Mouse (Mus musculus): ENCODE measurements around the gene Slc7a10. TPM values are rescaled to one million over a fixed set of nuclear protein-coding genes. Genes with fewer than 3 reads are reported as not detected.

Slc7a10 gene
- polyA plus RNA-seq, 1 experiment from 2014 or later, result 25.7 TPM

GRCm38 (mm10) chr7:35156561-35157477 is 29.4 kb upstream of the Slc7a10 start:
- Histone ChIP-seq H3K27ac (replicated peaks) (no peak overlapping the region), H3K27me3 (no peaks in the 10 kb centered on the region), H3K4me2 (no peak overlapping the region), H3K9ac (no peak overlapping the region), H3K36me3 (no peaks in the 10 kb centered on the region), H3K4me1 (replicated peaks) (no peaks in the 10 kb centered on the region), H3K9me3 (no peaks in the 10 kb centered on the region), H3K4me3 (no peak overlapping the region)
- no peak for ATAC-seq (ENCODE audit: low FRiP score, low read depth)
- 76% methylated on average over 16 of the region's 16 CpGs for WGBS

- Histone ChIP-seq H3K4me3 (no peak overlapping the region), H3K9me3 (no peaks in the 10 kb centered on the region), H3K9ac (no peak overlapping the region), H3K27ac (replicated peaks) (no peak overlapping the region), H3K4me1 (replicated peaks) (no peaks in the 10 kb centered on the region), H3K4me2 (no peak overlapping the region), H3K36me3 (no peaks in the 10 kb centered on the region), H3K27me3 (no peaks in the 10 kb centered on the region)
- WGBS, result 71% methylated on average over 3 of the region's 3 CpGs
- ATAC-seq (ENCODE audit: low FRiP score, low read depth), result no peak
Observed at GRCm38 (mm10) chr7:35157512-35157911, 28.7 kb upstream of the Slc7a10 start.

DNA sequence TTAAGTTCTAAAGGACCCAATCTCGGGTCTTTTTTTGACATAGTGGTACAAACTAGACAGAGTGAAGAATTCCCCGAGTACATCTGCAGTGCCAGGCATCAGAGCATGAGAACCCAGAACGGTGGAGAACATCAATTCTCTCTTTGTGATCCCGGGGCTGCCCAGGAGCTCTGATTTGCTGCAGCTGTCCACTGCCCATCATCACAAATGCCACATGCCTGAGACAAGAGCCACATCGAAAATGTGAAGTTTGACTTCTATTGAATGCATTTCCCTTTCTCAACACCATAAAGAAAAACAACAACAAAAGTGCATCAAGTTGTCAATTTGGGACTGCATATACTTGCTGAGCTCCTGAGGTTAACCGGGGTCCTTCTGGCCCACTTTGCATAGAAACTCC is 23.7 kb upstream of the Slc7a10 start:
- Histone ChIP-seq H3K27me3 (no peaks in the 10 kb centered on the region), H3K36me3 (no peaks in the 10 kb centered on the region), H3K9ac (no peak overlapping the region), H3K4me3 (no peak overlapping the region), H3K9me3 (no peaks in the 10 kb centered on the region), H3K4me2 (no peak overlapping the region), H3K4me1 (replicated peaks) (no peaks in the 10 kb centered on the region), H3K27ac (replicated peaks) (no peak overlapping the region)
- no peak for ATAC-seq (ENCODE audit: low FRiP score, low read depth)
- 83% methylated on average over 6 of the region's 6 CpGs for WGBS

DNA sequence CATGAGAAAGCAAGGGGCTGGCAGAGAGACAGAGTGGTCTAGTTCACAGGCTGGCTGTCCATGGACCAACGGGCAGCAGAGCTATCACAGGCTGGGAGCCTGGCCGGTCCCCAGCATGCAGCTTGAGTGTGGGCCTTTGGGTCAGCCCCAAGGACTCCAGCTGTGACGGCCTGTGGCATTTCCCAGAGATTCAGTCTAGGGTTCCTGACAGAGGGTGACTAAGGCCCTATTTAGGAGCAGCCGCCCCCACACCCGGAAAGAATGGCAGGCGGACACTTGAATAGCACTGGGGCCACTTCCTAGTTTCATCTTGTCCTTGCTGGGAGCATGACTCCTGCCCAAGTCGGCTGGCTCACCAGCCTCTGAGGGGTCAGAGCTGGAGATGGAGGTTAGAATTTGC is 22.6 kb upstream of the Slc7a10 start:
- ATAC-seq (ENCODE audit: low FRiP score, low read depth), result no peak
- Histone ChIP-seq H3K9me3 (no peaks in the 10 kb centered on the region), H3K4me3 (no peak overlapping the region), H3K9ac (no peak overlapping the region), H3K36me3 (no peaks in the 10 kb centered on the region), H3K27me3 (no peaks in the 10 kb centered on the region), H3K27ac (replicated peaks) (no peak overlapping the region), H3K4me2 (no peak overlapping the region), H3K4me1 (replicated peaks) (no peaks in the 10 kb centered on the region)
- WGBS, result 67% methylated on average over 7 of the region's 7 CpGs

DNA sequence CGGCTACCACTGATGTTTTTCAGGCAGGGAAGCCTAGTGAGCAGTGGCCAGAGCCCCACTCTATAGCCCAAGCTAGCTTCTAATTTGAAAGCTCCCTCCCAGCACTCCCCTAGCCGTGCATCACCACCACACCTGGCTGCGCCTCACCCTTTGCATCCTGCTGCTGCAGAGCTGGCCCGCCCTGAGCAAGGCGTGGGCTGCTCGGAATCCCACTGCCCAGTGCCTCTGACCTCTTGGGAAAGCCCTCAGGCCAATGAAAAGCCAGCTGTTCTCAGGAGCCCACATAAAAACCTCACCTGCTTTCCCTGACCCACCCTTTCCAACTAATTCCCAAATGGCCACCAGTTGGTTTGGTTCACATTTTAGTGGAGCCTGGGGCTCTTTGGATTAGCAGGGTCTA is 22.1 kb upstream of the Slc7a10 start:
- no peak overlapping the region for H3K4me2 ChIP-seq
- H3K36me3 ChIP-seq, result no peaks in the 10 kb centered on the region
- H3K27ac ChIP-seq (replicated peaks), result no peak overlapping the region
- no peak overlapping the region for H3K9ac ChIP-seq
- no peaks in the 10 kb centered on the region for H3K9me3 ChIP-seq
- no peaks in the 10 kb centered on the region for H3K4me1 ChIP-seq (replicated peaks)
- WGBS, result 81% methylated on average over 6 of the region's 6 CpGs
- no peaks in the 10 kb centered on the region for H3K27me3 ChIP-seq
- no peak for ATAC-seq (ENCODE audit: low FRiP score, low read depth)
- no peak overlapping the region for H3K4me3 ChIP-seq

DNA sequence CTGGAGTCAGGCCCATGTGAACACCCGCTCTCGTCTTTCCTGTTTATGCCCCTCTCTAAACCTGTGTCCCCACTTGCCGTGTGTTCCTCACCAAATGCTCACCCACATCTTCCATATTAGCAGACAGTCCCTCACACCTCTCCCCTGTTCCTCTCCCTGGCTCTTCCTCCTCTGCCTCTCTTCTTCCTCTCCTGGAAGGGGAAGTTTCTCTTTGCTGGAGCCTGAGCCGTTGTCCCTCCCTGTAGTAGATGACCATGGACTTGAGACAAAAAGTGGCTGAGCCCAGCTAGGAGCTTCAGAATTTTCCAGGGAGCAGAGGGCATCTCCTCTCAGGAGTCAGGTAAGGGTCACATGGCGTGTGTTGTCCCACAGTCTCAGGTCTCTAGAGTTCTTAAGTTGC is 19.2 kb upstream of the Slc7a10 start:
- ATAC-seq (ENCODE audit: low FRiP score, low read depth), result no peak
- no peak overlapping the region for H3K4me3 ChIP-seq
- H3K27ac ChIP-seq (replicated peaks), result no peak overlapping the region
- no peaks in the 10 kb centered on the region for H3K9me3 ChIP-seq
- 90% methylated on average over 5 of the region's 5 CpGs for WGBS
- no peak overlapping the region for H3K9ac ChIP-seq
- no peaks in the 10 kb centered on the region for H3K36me3 ChIP-seq
- H3K4me2 ChIP-seq, result no peak overlapping the region
- peaks cover 10% of the 10 kb centered on the region for H3K27me3 ChIP-seq
- H3K4me1 ChIP-seq (replicated peaks), result no peaks in the 10 kb centered on the region

- Histone ChIP-seq H3K4me1 (replicated peaks) (0 out of 2 replicates have a peak, but pooled peaks cover 3% of the 10 kb centered on the region), H3K4me3 (no peak overlapping the region), H3K4me2 (no peak overlapping the region), H3K27me3 (peaks cover 10% of the 10 kb centered on the region), H3K27ac (replicated peaks) (no peak overlapping the region), H3K36me3 (no peaks in the 10 kb centered on the region), H3K9me3 (no peaks in the 10 kb centered on the region), H3K9ac (no peak overlapping the region)
- ATAC-seq (ENCODE audit: low FRiP score, low read depth), result no peak
- 62% methylated on average over 2 of the region's 2 CpGs for WGBS
Observed at GRCm38 (mm10) chr7:35167925-35168324, 18.3 kb upstream of the Slc7a10 start.

DNA sequence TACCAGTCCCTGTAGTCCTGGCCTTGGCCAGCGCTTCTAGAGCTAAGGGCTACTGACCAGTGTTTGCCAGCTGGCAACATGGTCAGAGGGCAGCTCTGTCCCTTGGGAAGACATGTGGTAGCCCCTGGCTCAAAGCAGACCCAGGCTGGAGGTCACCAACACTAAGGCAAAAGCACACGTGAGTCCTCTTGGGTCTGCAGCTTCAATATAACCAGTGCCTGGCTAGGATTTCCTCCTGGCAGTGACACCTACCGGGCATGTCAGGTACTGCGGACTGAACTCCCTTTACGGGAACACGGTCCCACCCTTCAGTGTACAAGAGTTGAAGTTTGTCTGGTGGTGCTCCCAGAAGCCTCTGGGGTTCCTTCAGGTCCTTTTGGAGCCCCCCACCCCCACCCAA is 16.8 kb upstream of the Slc7a10 start:
- no peak overlapping the region for H3K4me2 ChIP-seq
- ATAC-seq (ENCODE audit: low FRiP score, low read depth), result peak; percentile 55
- no peaks in the 10 kb centered on the region for H3K36me3 ChIP-seq
- H3K4me1 ChIP-seq (replicated peaks), result 0 out of 2 replicates have a peak, but pooled peaks cover 3% of the 10 kb centered on the region
- peaks cover 13% of the 10 kb centered on the region for H3K27me3 ChIP-seq
- no peak overlapping the region for H3K4me3 ChIP-seq
- no peak overlapping the region for H3K9ac ChIP-seq
- H3K27ac ChIP-seq (replicated peaks), result no peak overlapping the region
- 17% methylated on average over 6 of the region's 6 CpGs for WGBS
- H3K9me3 ChIP-seq, result no peaks in the 10 kb centered on the region

DNA sequence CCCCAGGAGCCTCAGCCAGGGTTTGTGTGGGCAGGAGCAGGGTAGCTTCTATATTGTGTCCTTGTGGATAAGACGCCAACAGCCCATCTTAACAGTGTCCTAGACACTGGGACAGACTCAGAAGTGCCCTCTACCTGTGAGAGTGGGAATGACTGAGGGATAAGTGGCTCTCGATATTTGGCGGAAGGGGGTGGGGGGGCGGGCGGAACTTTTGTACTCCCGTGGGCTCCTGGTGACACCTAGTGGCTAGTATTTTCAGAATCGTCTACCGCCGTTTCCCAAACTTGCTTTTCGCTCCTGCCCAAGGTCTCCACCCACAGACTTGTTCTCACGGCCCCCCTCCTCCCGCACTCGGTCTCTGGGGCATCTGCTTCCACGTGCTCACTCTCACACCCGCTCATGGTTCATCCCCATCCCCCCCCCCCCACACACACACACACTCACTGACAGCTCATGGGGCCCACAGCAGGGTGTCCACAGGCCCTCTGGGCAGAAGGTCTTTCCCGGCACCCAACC is 14.3 kb upstream of the Slc7a10 start:
- peak; percentile 79 for ATAC-seq (ENCODE audit: low FRiP score, low read depth)
- H3K4me3 ChIP-seq, result no peak overlapping the region
- 3% methylated on average over 15 of the region's 16 CpGs for WGBS
- H3K9ac ChIP-seq, result no peak overlapping the region
- H3K36me3 ChIP-seq, result no peaks in the 10 kb centered on the region
- H3K27ac ChIP-seq (replicated peaks), result no peak overlapping the region
- H3K9me3 ChIP-seq, result no peaks in the 10 kb centered on the region
- 0 out of 2 replicates have a peak, but pooled peaks cover 3% of the 10 kb centered on the region for H3K4me1 ChIP-seq (replicated peaks)
- peaks cover 13% of the 10 kb centered on the region for H3K27me3 ChIP-seq
- H3K4me2 ChIP-seq, result peak overlapping the region; percentile 29; the same call in 1 of the 2 replicates

GRCm38 (mm10) chr7:35172519-35172918 is 13.7 kb upstream of the Slc7a10 start:
- no peak overlapping the region for H3K4me3 ChIP-seq
- no peak overlapping the region for H3K9ac ChIP-seq
- ATAC-seq (ENCODE audit: low FRiP score, low read depth), result no peak
- 0 out of 2 replicates have a peak, but pooled peaks cover 3% of the 10 kb centered on the region for H3K4me1 ChIP-seq (replicated peaks)
- H3K27me3 ChIP-seq, result peaks cover 13% of the 10 kb centered on the region
- no peaks in the 10 kb centered on the region for H3K9me3 ChIP-seq
- WGBS, result 84% methylated on average over 4 of the region's 4 CpGs
- H3K4me2 ChIP-seq, result no peak overlapping the region
- no peak overlapping the region for H3K27ac ChIP-seq (replicated peaks)
- H3K36me3 ChIP-seq, result no peaks in the 10 kb centered on the region

GRCm38 (mm10) chr7:35175533-35175932 is 10.7 kb upstream of the Slc7a10 start:
- 87% methylated on average over 4 of the region's 4 CpGs for WGBS
- Histone ChIP-seq H3K27me3 (peaks cover 7% of the 10 kb centered on the region; the same call in 1 of the 2 replicates), H3K36me3 (no peaks in the 10 kb centered on the region), H3K9ac (no peak overlapping the region), H3K4me2 (no peak overlapping the region), H3K9me3 (no peaks in the 10 kb centered on the region), H3K4me1 (replicated peaks) (0 out of 2 replicates have a peak, but pooled peaks cover 3% of the 10 kb centered on the region), H3K27ac (replicated peaks) (no peak overlapping the region), H3K4me3 (no peak overlapping the region)
- no peak for ATAC-seq (ENCODE audit: low FRiP score, low read depth)
